Mouse (Mus musculus) forebrain, embryonic 12.5 days (tissue): ENCODE results near the gene Paqr3. TPM values are rescaled to one million over a fixed set of nuclear protein-coding genes. Genes with fewer than 3 reads are reported as not detected.
A peak's percentile ranks its signal among the peaks of the same experiment; 100 is the strongest.

Experiments
- ATAC-seq: fragments of 200-750 bp; cut with Nextera tagmentation; 2 replicates; pipeline ENCODE4 v1.8.0; 2017; ENCODE audit warnings: moderate TSS enrichment; ENCODE audit not compliant: low FRiP score
- H3K27ac ChIP-seq: fragments of 300-500 bp; sonication (generic); 2 replicates; pipeline ENCODE4 v1.5.1; 2016; ENCODE audit warnings: mild to moderate bottlenecking
- H3K27me3 ChIP-seq: fragments of 300-500 bp; sonication (generic); 2 replicates; pipeline ENCODE4 v1.6.1; 2016; ENCODE audit warnings: mild to moderate bottlenecking
- H3K36me3 ChIP-seq: fragments of 300-500 bp; sonication (generic); replicated peaks from 2 replicates; pipeline ENCODE4 v1.6.1; 2016; ENCODE audit warnings: mild to moderate bottlenecking
- H3K4me1 ChIP-seq: fragments of 300-500 bp; sonication (generic); 2 replicates; pipeline ENCODE4 v1.6.1; 2016
- H3K4me2 ChIP-seq: fragments of 300-500 bp; sonication (generic); 2 replicates; pipeline ENCODE4 v1.6.1; 2016; ENCODE audit warnings: mild to moderate bottlenecking, moderate library complexity
- H3K4me3 ChIP-seq: fragments of 300-500 bp; sonication (generic); replicated peaks from 2 replicates; pipeline ENCODE4 v1.5.1; 2016; ENCODE audit warnings: mild to moderate bottlenecking
- H3K9ac ChIP-seq: fragments of 300-500 bp; sonication (generic); 2 replicates; pipeline ENCODE4 v1.6.1; 2016; ENCODE audit warnings: mild to moderate bottlenecking
- H3K9me3 ChIP-seq: fragments of 300-500 bp; sonication (generic); 2 replicates; pipeline ENCODE4 v1.6.1; 2016
- WGBS: fragments of 180-500 bp; shearing (Covaris S2); methylation state at CpG from one replicate; pipeline ENCODE4 v1.1.7; 2016; 5-methylcytosine and 5-hydroxymethylcytosine counted together
- polyA plus RNA-seq: library from polyadenylated mRNA; unstranded; fragments of >200 nt; fragmentation: Nextera tagmentation; extraction: Ambion mirVana; gene quantifications from 2 replicates; pipeline ENCODE4 v1.2.1, GENCODE M21; 2016

Gene Paqr3
- polyA plus RNA-seq, 1 experiment from 2014 or later, result 16.6 TPM

- Histone ChIP-seq H3K9me3 (no peaks in the 10 kb centered on the region), H3K9ac (no peak overlapping the region), H3K4me1 (peaks cover 2% of the 10 kb centered on the region; the same call in 1 of the 2 replicates), H3K4me2 (no peak overlapping the region), H3K27ac (no peak overlapping the region), H3K4me3 (no peak overlapping the region), H3K36me3 (peaks cover 7% of the 10 kb centered on the region; the same call in 1 of the 2 replicates), H3K27me3 (no peaks in the 10 kb centered on the region)
- WGBS, result 80% methylated on average over 5 of the region's 5 CpGs
- ATAC-seq, result no peak
These were observed 32.8 kb downstream of the Paqr3 start for GRCm38 (mm10) chr5:97078641-97079040.

- no peak overlapping the region for H3K4me2 ChIP-seq
- no peaks in the 10 kb centered on the region; the same call in 1 of the 2 replicates for H3K36me3 ChIP-seq
- H3K9ac ChIP-seq, result no peak overlapping the region
- no peak overlapping the region for H3K27ac ChIP-seq
- no peak overlapping the region for H3K4me3 ChIP-seq
- WGBS, result 53% methylated on average over 7 of the region's 7 CpGs
- no peak for ATAC-seq
- H3K9me3 ChIP-seq, result no peaks in the 10 kb centered on the region
- H3K27me3 ChIP-seq, result no peaks in the 10 kb centered on the region
- H3K4me1 ChIP-seq, result peaks cover 4% of the 10 kb centered on the region; the same call in 1 of the 2 replicates
These were observed 33.7 kb downstream of the Paqr3 start for GRCm38 (mm10) chr5:97077676-97078075.

- Histone ChIP-seq H3K9ac (no peak overlapping the region), H3K9me3 (no peaks in the 10 kb centered on the region), H3K4me2 (no peak overlapping the region), H3K27me3 (no peaks in the 10 kb centered on the region), H3K27ac (no peak overlapping the region), H3K4me1 (peaks cover 4% of the 10 kb centered on the region; the same call in 1 of the 2 replicates), H3K4me3 (no peak overlapping the region), H3K36me3 (no peaks in the 10 kb centered on the region)
- 97% methylated on average over 5 of the region's 5 CpGs for WGBS
- no peak for ATAC-seq
These were observed 35.2 kb downstream of the Paqr3 start for GRCm38 (mm10) chr5:97076167-97076566.

- no peak overlapping the region for H3K9ac ChIP-seq
- H3K4me3 ChIP-seq, result no peak overlapping the region
- H3K27ac ChIP-seq, result no peak overlapping the region
- no peaks in the 10 kb centered on the region for H3K27me3 ChIP-seq
- peaks cover 4% of the 10 kb centered on the region; the same call in 1 of the 2 replicates for H3K4me1 ChIP-seq
- no peak overlapping the region for H3K4me2 ChIP-seq
- no peak for ATAC-seq
- H3K36me3 ChIP-seq, result no peaks in the 10 kb centered on the region
- WGBS, result 89% methylated on average over 11 of the region's 11 CpGs
- no peaks in the 10 kb centered on the region for H3K9me3 ChIP-seq
These were observed 35.8 kb downstream of the Paqr3 start for GRCm38 (mm10) chr5:97075476-97076151.

- H3K36me3 ChIP-seq, result peaks cover 25% of the 10 kb centered on the region
- no peak for ATAC-seq
These were observed 45.6 kb downstream of the Paqr3 start for GRCm38 (mm10) chr5:97065746-97066145.

GRCm38 (mm10) chr5:97062041-97062440, 49.4 kb downstream of the Paqr3 start:
- Histone ChIP-seq H3K4me1 (no peaks in the 10 kb centered on the region), H3K9ac (no peak overlapping the region), H3K27me3 (no peaks in the 10 kb centered on the region), H3K4me3 (no peak overlapping the region), H3K9me3 (no peaks in the 10 kb centered on the region), H3K27ac (no peak overlapping the region), H3K36me3 (peaks cover 24% of the 10 kb centered on the region), H3K4me2 (no peak overlapping the region)
- WGBS, result 82% methylated on average over 1 of the region's 1 CpGs
- ATAC-seq, result no peak

More at GRCm38 (mm10) chr5:97065746-97066145, 45.6 kb downstream of the Paqr3 start:
- Histone ChIP-seq H3K9me3 (no peaks in the 10 kb centered on the region), H3K4me2 (no peak overlapping the region), H3K9ac (no peak overlapping the region), H3K27ac (no peak overlapping the region), H3K4me3 (no peak overlapping the region), H3K27me3 (no peaks in the 10 kb centered on the region), H3K4me1 (no peaks in the 10 kb centered on the region)
- WGBS, result 92% methylated on average over 4 of the region's 4 CpGs

GRCm38 (mm10) chr5:97060864-97061263, 50.5 kb downstream of the Paqr3 start:
- 67% methylated on average over 3 of the region's 3 CpGs for WGBS
- peaks cover 22% of the 10 kb centered on the region for H3K36me3 ChIP-seq
- H3K4me2 ChIP-seq, result no peak overlapping the region
- no peaks in the 10 kb centered on the region for H3K9me3 ChIP-seq
- no peak for ATAC-seq
- H3K27ac ChIP-seq, result no peak overlapping the region
- H3K9ac ChIP-seq, result no peak overlapping the region
- no peak overlapping the region for H3K4me3 ChIP-seq
- no peaks in the 10 kb centered on the region for H3K4me1 ChIP-seq
- no peaks in the 10 kb centered on the region for H3K27me3 ChIP-seq

GRCm38 (mm10) chr5:97056791-97057450, 54.5 kb downstream of the Paqr3 start:
- Histone ChIP-seq H3K9me3 (no peaks in the 10 kb centered on the region), H3K27ac (no peak overlapping the region), H3K9ac (no peak overlapping the region), H3K4me3 (no peak overlapping the region), H3K27me3 (no peaks in the 10 kb centered on the region), H3K36me3 (0 out of 2 replicates have a peak, but pooled peaks cover 3% of the 10 kb centered on the region), H3K4me2 (no peak overlapping the region), H3K4me1 (no peaks in the 10 kb centered on the region)
- ATAC-seq, result no peak
- 90% methylated on average over 12 of the region's 12 CpGs for WGBS

GRCm38 (mm10) chr5:97056359-97056758, 55.0 kb downstream of the Paqr3 start:
- H3K27me3 ChIP-seq, result no peaks in the 10 kb centered on the region
- H3K4me3 ChIP-seq, result no peak overlapping the region
- H3K4me1 ChIP-seq, result no peaks in the 10 kb centered on the region
- H3K4me2 ChIP-seq, result no peak overlapping the region
- H3K36me3 ChIP-seq, result 0 out of 2 replicates have a peak, but pooled peaks cover 3% of the 10 kb centered on the region
- H3K27ac ChIP-seq, result no peak overlapping the region
- WGBS, result 85% methylated on average over 3 of the region's 3 CpGs
- no peak for ATAC-seq
- H3K9me3 ChIP-seq, result no peaks in the 10 kb centered on the region
- no peak overlapping the region for H3K9ac ChIP-seq

- H3K9ac ChIP-seq, result no peak overlapping the region
- 0 out of 2 replicates have a peak, but pooled peaks have one; percentile 49 for ATAC-seq
- peaks cover 3% of the 10 kb centered on the region; the same call in 1 of the 2 replicates for H3K36me3 ChIP-seq
- no peaks in the 10 kb centered on the region for H3K27me3 ChIP-seq
- 22% methylated on average over 1 of the region's 1 CpGs for WGBS
- H3K27ac ChIP-seq, result no peak overlapping the region
- H3K4me1 ChIP-seq, result no peaks in the 10 kb centered on the region
- no peak overlapping the region for H3K4me2 ChIP-seq
- no peaks in the 10 kb centered on the region for H3K9me3 ChIP-seq
- no peak overlapping the region for H3K4me3 ChIP-seq
These were observed 55.8 kb downstream of the Paqr3 start for GRCm38 (mm10) chr5:97055511-97056068.

GRCm38 (mm10) chr5:97054801-97055200, 56.6 kb downstream of the Paqr3 start:
- no peak overlapping the region for H3K27ac ChIP-seq
- H3K4me1 ChIP-seq, result no peaks in the 10 kb centered on the region
- no peak overlapping the region for H3K4me3 ChIP-seq
- H3K9me3 ChIP-seq, result no peaks in the 10 kb centered on the region
- no peak overlapping the region for H3K9ac ChIP-seq
- no peaks in the 10 kb centered on the region for H3K27me3 ChIP-seq
- H3K4me2 ChIP-seq, result no peak overlapping the region
- H3K36me3 ChIP-seq, result peaks cover 6% of the 10 kb centered on the region; the same call in 1 of the 2 replicates
- WGBS, result 84% methylated on average over 10 of the region's 10 CpGs
- 0 out of 2 replicates have a peak, but pooled peaks have one; percentile 11 for ATAC-seq

- Histone ChIP-seq H3K4me3 (no peak overlapping the region), H3K4me1 (no peaks in the 10 kb centered on the region), H3K9ac (no peak overlapping the region), H3K27ac (no peak overlapping the region), H3K27me3 (no peaks in the 10 kb centered on the region), H3K36me3 (peaks cover 6% of the 10 kb centered on the region; the same call in 1 of the 2 replicates), H3K4me2 (no peak overlapping the region), H3K9me3 (no peaks in the 10 kb centered on the region)
- WGBS, result 91% methylated on average over 5 of the region's 5 CpGs
- no peak for ATAC-seq
These were observed 57.2 kb downstream of the Paqr3 start for GRCm38 (mm10) chr5:97054166-97054565.
